Mouse (Mus musculus) heart, postnatal 0 days (tissue): ENCODE data around the gene Abca13.

Source experiments
- CTCF ChIP-seq: IDR thresholded peaks from 2 replicates; pipeline ENCODE4 v1.5.1; 2016; ENCODE audit warnings: antibody characterized with exemption, control low read depth, low read depth
- EP300 ChIP-seq: IDR thresholded peaks from 2 replicates; pipeline ENCODE4 v1.6.1; 2016; ENCODE audit warnings: antibody characterized with exemption, low read depth

- TF ChIP-seq CTCF (no peak), EP300 (no peak)
These were observed 417.3 kb downstream of the Abca13 start for GRCm38 (mm10) chr11:9609075-9609474.
